Mouse (Mus musculus) cerebellum, adult 11-12 months (tissue): ENCODE measurements around the gene Sema5a.
"Not testable (repeated sequence)": the region's sequence is repeated elsewhere in the genome, so short reads cannot be mapped to it uniquely, and the experiment has no call there.

Source experiments
- DNase-seq: peaks from one replicate; pipeline ENCODE4 v3.0.0; 2022

The Sema5a gene

DNA sequence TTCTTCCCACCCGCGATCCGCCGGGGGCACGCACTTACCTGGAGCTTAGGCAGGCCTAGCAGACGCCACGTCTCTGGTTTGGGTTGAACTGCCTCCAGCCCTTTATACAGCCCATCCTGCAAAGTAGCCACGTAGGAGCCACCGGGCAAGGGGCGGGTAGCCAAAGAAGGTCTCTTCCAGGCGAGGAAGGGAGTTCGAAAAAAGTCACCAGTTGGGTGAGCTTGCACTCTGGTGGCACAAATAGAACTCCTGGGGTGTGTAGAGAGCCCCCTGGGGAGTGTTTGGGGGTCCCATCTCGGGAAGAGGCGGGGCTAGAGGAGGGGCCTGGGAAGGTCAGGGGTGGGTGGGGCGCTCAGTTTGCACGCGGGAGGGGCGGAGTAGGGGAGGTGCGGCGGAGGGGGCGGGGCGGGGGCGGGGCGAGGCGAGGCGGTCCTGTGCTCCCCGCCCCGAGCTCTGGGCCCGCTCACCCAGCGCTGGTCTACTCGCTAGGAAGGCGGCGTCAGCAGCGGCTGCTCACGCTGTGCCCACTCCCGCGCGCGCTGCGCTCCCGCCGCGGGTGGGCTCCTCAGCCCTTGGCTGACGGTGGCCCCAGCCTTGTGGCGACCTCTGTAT, at the start of gene Sema5a:
TSS of gene Sema5a (plus strand) at position 467 of the 612 bp plus-strand sequence.
- peak; percentile 57 for DNase-seq

DNA sequence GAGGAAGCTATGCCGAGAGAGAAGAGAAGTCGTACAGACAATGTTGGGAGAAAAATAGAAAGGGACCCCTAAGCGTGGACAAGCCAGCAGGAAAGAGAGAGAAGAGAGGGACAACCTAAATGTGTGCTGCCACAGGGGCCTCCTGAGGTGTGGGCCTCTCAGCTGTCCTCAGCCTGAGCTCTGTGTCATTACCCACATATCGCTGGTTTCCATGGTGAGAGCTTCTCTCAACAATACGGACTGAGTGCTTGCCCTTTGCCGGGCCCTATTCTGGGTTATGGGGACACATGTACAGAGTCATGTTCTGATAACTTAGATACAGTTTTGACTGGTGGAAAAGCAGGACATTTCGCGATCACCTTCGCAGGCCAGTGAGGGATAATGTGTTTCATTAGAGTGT, 46.5 kb upstream of the Sema5a start:
- no peak for DNase-seq

DNA sequence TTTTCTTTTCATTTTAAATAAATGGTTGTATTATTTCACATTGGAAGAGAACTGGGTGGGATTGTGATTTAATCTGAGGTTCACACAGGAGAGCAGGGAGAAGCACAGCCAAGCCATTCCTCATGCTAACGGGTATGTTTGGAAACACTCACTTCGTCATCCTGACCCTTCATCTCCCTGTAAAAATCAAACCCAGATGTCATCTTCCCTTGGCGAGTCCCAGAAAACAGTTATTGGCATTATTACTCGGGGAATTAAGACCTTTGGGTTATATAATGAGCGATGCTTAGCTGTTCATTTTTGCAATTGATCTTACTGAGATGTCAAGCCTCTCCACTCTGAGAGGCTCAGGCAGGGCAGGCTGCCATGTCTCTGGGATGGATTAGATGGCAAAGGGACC, 46.0 kb upstream of the Sema5a start:
- DNase-seq = no peak

DNA sequence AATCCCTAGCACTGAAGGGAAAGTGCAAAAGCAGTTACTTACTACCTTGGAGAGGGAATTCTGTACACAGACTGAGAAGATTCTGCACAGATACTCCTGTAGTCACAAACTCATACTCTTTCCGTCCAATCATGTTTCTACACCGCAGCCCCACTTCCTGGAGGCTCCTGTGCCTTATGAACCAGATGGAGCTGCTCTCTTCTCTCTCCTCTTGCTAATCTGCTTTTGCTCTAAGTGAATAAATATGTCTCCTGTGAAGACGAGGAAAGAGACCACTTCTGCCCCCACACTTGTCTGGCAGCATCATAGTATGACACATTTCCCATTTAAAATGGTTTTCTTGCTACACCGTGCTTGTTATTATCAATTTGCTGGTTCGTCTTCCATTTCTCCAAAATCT, 41.4 kb upstream of the Sema5a start:
- DNase-seq = no peak

DNA sequence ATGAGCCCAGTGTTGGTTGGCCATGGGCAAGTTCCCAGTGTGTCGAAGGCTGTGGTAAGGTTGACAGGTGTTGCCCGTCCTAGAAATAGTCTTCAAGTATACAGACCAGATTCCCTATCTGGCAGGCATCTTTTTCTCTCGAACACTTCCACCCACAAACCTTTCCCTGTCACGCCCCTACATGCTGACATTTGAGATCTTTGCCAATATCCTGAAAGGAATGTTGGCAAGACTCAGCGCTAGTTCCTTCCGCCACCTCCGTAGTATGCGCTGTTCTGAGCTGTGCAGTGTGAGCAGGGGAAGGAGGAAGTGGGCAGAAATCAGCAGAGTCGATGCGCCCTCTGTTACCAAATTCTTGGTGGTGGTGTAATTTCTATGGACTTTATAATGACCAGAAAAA, 39.7 kb upstream of the Sema5a start:
- DNase-seq = peak; percentile 4

DNA sequence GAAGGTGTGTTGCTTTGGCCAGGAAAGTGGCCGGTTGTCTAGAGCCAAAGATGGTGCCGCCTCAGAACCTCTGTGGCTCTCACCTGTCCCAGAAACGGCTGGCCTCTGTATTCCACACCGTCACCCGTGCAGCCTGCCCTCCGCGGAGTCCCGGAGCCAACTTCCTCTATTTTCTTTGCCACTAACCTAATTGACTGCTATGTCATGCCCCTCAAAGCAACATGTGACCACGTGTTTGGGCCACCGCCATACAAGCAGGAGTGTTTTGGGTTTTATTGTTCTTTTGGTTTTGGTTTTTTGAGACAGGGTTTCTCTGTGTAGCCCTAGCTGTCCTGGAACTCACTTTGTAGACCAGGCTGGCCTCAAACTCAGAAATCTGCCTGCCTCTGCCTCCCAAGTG, 29.9 kb upstream of the Sema5a start:
- DNase-seq = not testable (repeated sequence)

DNA sequence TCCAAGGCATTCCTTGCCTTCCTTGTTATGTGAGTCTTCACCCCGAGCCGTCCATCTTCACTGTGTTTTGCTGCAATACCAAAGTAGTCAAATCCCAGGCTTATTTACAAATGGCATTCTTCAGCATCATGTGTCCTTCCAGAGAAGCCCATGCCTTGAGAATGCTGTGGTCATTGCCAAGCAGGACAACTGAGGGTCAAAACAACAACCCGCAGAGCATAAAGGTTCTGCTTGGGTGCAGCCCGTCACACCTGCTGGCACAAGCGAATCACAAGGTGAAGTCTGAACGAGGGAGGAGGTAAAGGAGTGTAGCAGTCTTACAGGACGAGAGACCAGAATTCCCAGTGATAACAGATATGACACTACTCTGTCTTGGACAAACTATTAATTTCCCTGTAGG, 21.6 kb upstream of the Sema5a start:
- no peak for DNase-seq

DNA sequence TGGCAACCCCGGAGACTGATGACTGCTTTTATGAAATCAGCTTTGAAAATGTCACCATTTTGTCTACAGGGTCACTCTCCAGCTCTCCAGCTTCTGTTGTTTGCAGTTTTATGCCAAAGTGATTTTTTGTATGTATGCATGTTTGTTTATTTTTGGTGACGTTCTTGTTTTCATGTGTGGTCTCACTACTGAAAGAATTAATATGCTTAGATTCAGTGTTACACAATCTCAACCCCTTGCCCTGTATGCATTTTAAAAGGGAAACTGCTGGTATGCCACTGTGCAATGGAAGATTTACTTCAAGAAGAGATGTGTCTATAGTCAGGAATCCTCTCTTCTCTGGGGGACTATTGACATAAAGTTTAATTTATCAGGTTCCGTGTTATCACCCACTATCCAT, 19.2 kb upstream of the Sema5a start:
- DNase-seq = no peak

DNA sequence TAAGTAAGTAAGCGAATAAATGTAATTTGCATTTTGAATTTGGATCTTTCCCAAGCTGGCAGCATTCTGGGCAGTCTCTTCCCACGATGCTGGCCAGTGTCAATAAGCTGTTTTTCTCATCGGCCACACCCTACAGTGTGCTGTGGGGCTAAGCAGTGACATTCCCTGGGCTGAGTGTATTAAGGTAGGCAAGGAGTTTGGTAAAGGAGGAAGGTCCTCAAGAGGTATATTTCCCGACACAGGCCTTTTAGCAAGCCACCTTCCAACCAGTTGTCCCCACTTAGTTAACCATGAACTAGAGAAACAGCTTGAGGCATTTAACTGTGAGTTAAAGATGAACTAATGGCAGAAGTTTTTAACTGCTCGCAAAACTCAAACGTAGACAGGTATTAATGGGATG, 18.2 kb upstream of the Sema5a start:
- DNase-seq = no peak

DNA sequence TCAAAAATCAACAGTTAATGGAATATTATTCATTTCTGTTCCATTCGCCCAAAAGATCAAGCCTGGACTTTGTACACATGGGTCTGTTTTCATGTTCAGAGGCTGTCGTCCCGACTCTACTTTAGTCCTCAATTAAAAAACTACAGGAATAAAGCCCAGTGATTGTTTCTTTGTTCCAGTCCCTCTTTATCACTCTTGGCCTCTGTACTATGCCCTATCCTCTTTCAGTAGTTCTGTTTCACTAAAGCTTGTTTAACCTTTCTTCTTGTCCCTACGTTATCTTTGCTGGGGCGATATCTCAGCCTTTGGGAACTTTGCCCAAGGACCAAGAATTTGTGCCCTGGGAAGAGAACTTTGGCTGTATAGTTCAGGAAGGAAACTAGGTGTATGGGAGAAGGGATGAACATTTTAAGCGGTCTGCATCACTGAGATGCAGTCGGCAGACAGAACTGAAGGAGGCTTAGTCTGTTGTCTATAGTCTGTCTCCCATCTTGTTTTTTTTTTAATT, 17.7 kb upstream of the Sema5a start:
- no peak for DNase-seq

DNA sequence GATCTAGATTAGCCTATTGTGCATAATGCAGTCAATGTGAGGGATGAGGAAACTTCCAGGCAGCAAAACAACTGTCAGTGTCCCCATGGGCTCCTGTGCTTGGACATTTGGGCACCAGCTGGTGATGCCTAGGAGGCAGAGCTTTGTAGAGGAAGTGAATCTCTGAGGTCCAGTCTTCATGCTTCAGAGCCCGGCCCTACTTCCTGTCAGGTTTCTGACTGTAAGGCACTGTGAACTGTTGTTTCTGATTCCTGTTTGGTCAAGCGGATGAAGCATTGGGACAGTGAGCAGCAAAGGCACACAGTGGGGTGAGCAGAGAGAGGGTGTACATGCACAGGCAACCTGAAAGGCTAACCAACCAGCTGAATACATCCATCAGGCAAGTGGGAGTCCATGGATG, 14.5 kb upstream of the Sema5a start:
- no peak for DNase-seq

DNA sequence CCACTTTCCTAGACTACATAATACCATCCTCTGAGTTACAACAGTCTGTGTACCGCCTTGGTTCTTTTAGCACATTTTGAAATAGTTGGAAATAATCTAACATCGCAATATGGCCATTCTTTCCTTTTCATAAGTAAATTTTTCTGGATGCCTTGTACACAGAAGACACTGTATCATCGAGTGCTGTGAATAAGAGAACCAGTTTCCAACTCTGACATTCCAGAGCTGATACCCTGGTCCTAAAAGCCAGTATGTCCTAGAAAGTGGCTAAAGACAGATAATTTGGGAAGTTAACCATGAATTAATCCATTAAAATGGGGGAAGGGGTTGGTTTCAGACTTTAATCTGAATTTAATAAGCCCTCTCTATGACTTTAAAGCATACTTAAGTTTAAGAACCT, 12.4 kb upstream of the Sema5a start:
- DNase-seq = no peak

DNA sequence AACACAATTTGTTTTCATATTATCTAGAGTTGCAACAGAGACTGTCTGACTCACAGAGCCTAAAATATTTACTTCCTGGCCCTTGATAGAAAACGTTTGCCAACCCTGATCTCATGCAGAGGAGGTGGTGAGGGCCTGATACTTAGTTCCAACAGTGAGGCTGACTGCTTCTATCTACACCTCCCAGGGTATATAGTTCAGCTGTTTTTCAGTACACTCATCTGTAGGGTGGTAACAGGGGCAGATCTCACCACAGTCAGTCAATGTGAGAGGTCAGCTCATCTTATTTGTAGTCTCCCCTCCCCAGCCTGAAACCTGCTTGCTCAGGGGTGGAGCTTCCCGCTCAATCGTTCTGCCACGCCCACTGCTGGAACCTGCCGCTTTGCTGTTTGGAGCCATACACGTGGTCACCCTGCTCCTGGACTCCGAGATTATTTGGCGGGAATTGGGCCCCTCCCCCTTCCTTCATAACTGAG, 11.9 kb upstream of the Sema5a start:
- not testable (repeated sequence) for DNase-seq

DNA sequence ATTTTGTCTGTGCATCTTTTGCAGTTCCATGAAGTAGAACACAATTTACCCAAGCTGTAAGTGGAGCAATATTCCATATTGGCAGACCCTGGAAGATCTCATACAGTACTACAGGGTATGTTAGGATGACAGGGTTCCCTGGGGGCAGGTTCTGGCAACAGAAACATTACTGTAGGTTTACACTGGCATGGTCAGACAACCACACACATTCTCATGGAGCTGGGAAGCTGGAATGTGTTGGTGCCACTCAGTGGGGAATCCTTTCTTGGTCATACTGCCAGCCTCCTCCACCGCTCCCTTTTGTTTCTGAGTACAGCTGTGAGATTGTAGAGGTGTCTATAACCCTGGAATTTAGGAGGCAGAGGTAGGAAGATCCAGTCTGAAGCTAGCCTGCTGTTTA, 11.2 kb upstream of the Sema5a start:
- DNase-seq = no peak

DNA sequence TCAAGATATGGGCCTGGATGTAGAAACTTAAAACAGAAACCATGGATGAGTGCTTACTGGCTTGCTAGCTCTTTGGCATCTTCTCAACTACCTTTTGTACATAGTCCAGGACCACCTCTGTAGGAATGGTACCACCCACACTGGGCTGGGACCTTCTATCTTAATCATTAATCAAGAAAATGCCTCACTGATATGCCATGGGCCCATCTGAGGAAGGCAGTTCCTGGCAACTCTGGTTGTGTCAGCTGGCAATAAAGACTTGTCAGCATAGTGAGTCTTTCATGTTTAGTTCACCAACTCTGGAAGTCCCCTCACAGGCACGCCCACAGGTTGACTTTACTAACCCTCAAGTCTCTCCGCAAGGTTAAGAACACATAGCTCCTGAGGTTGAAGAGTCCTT, 5.5 kb upstream of the Sema5a start:
- no peak for DNase-seq

DNA sequence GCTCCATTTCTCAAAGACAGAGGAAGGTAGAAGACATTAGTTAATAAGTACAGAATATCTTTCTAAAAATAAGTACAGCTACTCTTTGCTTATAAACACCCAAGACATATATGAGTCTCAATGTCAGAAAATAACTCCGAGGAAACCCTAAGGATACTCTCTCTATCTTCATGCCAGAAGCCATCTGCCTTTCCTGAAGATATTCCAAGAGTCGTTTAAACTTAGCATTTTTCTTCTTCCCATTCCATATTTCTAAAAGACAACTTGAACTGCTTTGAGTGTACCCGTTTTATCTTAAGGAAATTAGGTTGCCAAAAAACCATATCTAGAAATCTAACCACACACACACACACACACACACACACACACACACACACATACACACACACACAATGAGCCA, 4.5 kb upstream of the Sema5a start:
- DNase-seq = no peak

DNA sequence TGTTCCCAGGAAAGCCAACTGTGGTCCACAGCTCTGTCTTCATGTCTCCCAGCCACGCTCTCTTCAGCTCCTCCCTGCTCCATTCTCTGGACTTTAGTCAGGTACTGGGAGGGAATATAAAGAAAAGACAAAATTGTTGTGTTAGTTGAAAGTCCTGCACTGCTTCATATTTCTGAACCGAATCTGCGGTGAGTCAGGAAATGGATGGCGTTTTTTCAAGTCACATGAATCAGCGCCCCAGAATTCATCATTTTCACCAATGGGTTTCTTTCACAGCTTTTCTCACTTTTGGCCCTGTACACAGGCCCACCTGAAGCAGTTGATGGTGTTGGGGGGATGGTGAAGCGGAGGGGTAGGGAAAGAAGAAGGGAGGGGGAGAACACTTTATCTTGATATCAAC, 2.9 kb upstream of the Sema5a start:
- no peak for DNase-seq

DNA sequence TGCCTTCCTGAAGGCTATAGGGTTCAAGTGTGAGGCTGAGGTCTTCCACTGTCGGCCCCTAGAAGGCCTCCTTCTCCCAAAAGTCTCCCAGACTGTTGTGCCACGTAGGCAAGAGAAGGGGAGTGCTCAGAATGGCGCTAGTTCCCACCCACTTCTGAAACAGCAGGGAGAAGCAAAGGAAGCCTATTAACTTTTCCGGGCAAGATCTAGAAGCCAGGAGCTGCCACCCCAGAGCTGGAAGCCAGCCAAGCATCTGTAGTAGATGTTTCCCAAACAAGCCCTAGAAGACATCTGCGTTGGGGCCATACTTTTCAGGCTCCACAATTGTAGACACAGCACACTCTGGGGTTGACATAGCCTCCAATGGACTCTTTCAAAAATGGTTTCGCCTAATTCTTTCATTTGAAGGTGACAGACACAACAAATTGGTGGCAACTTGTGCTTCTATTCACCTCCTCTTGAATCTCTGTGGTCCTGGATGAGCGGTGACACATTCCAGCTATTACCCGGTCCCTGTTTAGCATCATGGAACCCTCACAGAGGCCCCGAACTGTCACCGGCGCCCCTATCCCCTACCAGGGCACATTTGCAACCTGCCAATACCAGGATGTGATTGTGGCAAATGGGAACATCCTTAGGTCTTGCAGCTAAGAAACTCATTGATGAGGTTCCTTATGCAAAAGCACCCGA, 1.4 kb upstream of the Sema5a start:
- no peak for DNase-seq

DNA sequence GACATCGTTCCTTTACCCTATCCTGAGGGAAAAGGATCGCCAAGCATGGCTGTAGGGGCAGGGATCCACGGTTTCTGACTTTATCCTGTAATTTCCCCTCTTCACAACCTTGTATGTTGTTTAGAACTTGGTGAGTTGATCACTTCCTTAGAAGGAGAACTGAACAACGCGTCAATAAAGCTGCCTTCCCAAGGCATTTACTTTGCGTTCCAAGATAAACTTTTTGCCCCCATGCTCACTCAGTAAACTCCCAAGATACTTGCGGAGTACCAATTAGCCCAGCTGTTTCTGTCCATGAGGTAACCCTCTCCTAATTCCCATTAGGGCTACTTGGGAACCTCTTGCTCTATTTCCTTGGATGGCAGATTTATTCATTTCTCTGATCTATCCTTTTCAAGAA, 786 bp upstream of the Sema5a start:
- no peak for DNase-seq

DNA sequence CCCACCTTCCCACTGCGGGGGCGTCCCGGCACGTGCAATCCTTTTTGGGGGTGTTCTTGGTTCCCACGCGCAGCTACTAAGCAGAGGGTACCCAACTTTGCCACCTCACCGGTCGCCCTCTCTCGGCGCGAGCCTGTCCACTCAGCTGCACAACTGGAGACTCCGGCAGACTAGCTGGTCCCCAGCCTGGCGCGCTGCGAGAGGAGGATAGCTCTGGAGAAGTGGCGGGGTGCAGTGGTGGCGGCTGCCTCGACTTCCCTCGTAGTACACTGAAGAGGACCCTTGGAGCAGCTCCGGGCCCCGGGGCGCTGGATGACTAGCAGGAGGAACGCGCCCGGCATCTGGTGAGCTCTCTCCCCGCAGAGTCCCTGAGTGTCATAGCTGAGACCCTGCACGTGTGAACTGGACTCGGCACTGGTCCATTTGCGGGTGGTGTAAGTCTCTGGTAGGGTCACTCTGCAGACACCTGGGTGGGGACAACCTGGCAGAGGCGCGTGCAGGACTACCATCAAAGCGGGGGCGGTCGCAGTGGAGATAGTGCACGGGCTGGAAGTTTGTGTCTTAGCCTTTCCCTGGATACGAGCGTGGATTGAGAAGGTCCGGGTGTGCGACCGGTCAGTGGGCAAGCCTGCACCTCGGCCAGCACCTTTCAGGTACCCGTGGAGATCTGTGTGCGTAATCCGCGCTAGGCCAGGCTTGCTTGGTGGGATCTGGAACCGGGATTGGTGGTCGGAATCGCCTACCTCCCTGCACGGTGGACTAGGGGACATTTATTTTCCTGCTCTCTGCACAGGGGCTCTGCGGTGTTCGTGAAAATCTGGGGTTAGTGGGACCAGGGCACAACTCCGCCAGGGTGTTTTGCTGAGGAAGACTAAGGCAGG, 586 bp downstream of the Sema5a start:
- peak; percentile 64 for DNase-seq

DNA sequence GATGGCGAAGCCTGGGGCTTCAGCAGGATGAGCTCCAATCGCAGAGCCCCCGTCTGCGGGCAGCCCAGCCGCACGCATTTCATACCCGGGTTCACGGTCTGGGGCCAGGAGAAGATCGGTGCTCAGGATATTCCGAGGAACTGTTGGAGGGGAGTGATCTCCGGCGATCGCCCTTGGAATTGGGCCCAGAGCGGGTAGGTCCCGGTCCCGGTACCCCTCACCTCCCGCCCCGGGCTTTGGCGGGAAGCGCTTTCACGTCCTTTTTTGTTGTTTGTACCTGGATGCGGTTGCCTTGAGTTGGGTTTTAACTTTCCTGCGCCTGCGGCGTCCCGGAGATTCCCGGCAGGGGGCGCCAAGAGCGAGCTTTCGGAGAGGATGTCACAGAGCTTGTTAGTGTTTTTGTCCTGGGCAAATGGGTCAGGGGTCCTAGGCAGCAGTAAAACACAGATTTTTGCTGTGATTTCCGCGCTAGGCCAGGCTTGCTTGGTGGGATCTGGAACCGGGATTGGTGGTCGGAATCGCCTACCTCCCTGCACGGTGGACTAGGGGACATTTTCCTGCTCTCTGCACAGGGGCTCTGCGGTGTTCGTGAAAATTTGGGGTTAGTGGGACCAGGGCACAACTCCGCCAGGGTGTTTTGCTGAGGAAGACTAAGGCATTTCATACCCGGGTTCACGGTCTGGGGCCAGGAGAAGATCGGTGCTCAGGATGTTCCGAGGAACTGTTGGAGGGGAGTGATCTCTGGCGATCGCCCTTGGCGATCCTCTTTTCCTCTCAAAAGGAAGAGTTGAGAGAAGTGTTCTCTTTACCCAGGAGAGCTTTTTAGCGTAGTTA, 1.4 kb downstream of the Sema5a start:
- DNase-seq = peak; percentile 81

DNA sequence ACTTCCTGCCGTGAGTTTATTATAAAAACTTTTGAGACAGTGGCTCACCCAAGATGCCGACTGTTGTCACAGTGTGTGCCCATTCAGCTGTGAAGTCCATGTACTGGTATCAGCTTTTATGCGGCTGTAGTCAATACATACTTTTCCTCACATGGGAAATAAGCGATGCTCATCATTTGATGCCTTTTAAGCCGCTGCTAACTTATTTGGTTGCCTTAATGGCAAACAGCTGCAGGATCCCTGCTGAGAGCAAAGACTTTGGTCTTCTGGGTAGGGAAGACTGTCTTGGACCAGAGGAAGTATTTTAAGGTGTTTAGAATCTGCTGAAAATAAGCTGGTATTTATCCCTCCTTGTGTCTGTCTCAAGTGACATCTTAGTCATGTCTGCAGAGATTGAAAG, 2.7 kb downstream of the Sema5a start:
- DNase-seq = no peak

DNA sequence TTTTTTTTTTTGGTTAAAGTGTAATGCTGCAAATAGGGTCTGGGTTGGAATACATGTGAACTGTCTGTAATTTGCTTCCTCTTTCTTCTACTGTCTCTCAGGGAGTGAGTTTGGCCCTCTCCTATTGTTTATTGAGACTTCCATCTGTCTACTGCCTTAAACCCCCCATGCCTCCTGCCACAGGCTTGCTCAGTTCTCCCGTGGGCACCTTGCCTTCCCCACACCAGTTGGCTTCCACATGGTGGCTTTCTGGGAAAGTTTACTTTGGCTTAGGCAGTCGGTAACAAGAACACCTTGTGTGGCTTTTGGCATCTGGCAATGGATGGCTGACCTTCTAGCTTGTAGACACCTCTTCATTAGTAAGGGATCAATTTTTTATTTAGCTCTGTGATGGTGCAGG, 10.2 kb downstream of the Sema5a start:
- no peak for DNase-seq
